Mouse (Mus musculus): ENCODE data around the gene Sf3b6. TPM values are rescaled to one million over a fixed set of nuclear protein-coding genes. Genes with fewer than 3 reads are reported as not detected.
"Not testable (repeated sequence)": the region's sequence is repeated elsewhere in the genome, so short reads cannot be mapped to it uniquely, and the experiment has no call there.

The Sf3b6 gene
- 71.2 and 81.2 TPM in 2 replicates for total RNA-seq (2017)

- peak; percentile 98 for ATAC-seq (ENCODE audit: extremely low read depth, insufficient number of reproducible peaks, low FRiP score, poor library complexity, severe bottlenecking)
These were observed at the start of gene Sf3b6 for GRCm38 (mm10) chr12:4817361-4818101. Gene Sf3b6, plus strand, starts transcription at chr12:4817544.

GRCm38 (mm10) chr12:4768492-4769332 lies 48.6 kb upstream of the Sf3b6 start, which contains the start of the genes Pfn4 and Fam228b:
Gene Pfn4, plus strand, starts transcription at chr12:4769022.
Gene Fam228b, minus strand, starts transcription at chr12:4769267.
- peak; percentile 89 for ATAC-seq (ENCODE audit: extremely low read depth, insufficient number of reproducible peaks, low FRiP score, poor library complexity, severe bottlenecking)

GRCm38 (mm10) chr12:4769333-4769723 lies 48.0 kb upstream of the Sf3b6 start:
- no peak for ATAC-seq (ENCODE audit: extremely low read depth, insufficient number of reproducible peaks, low FRiP score, poor library complexity, severe bottlenecking)

GRCm38 (mm10) chr12:4774895-4775587 lies 42.3 kb upstream of the Sf3b6 start:
- no peak for ATAC-seq (ENCODE audit: extremely low read depth, insufficient number of reproducible peaks, low FRiP score, poor library complexity, severe bottlenecking)

- ATAC-seq (ENCODE audit: extremely low read depth, insufficient number of reproducible peaks, low FRiP score, poor library complexity, severe bottlenecking), result no peak
These were observed 41.8 kb upstream of the Sf3b6 start for GRCm38 (mm10) chr12:4775588-4775949.

GRCm38 (mm10) chr12:4777734-4778133 lies 39.6 kb upstream of the Sf3b6 start:
- no peak for ATAC-seq (ENCODE audit: extremely low read depth, insufficient number of reproducible peaks, low FRiP score, poor library complexity, severe bottlenecking)

- ATAC-seq (ENCODE audit: extremely low read depth, insufficient number of reproducible peaks, low FRiP score, poor library complexity, severe bottlenecking), result no peak
These were observed 37.1 kb upstream of the Sf3b6 start for GRCm38 (mm10) chr12:4780245-4780644.

- no peak for ATAC-seq (ENCODE audit: extremely low read depth, insufficient number of reproducible peaks, low FRiP score, poor library complexity, severe bottlenecking)
These were observed 36.1 kb upstream of the Sf3b6 start for GRCm38 (mm10) chr12:4781270-4781669.

GRCm38 (mm10) chr12:4781725-4782404 lies 35.5 kb upstream of the Sf3b6 start:
- not testable (repeated sequence) for ATAC-seq (ENCODE audit: extremely low read depth, insufficient number of reproducible peaks, low FRiP score, poor library complexity, severe bottlenecking)

GRCm38 (mm10) chr12:4783598-4783997 lies 33.7 kb upstream of the Sf3b6 start:
- ATAC-seq (ENCODE audit: extremely low read depth, insufficient number of reproducible peaks, low FRiP score, poor library complexity, severe bottlenecking), result no peak

- ATAC-seq (ENCODE audit: extremely low read depth, insufficient number of reproducible peaks, low FRiP score, poor library complexity, severe bottlenecking), result no peak
These were observed 32.9 kb upstream of the Sf3b6 start for GRCm38 (mm10) chr12:4784466-4784865.

GRCm38 (mm10) chr12:4788128-4788527 lies 29.2 kb upstream of the Sf3b6 start:
- not testable (repeated sequence) for ATAC-seq (ENCODE audit: extremely low read depth, insufficient number of reproducible peaks, low FRiP score, poor library complexity, severe bottlenecking)

GRCm38 (mm10) chr12:4793718-4794117 lies 23.6 kb upstream of the Sf3b6 start:
- ATAC-seq (ENCODE audit: extremely low read depth, insufficient number of reproducible peaks, low FRiP score, poor library complexity, severe bottlenecking), result no peak

GRCm38 (mm10) chr12:4797471-4797870 lies 19.9 kb upstream of the Sf3b6 start:
- ATAC-seq (ENCODE audit: extremely low read depth, insufficient number of reproducible peaks, low FRiP score, poor library complexity, severe bottlenecking), result not testable (repeated sequence)

GRCm38 (mm10) chr12:4811036-4811435 lies 6.3 kb upstream of the Sf3b6 start:
- ATAC-seq (ENCODE audit: extremely low read depth, insufficient number of reproducible peaks, low FRiP score, poor library complexity, severe bottlenecking), result no peak

- no peak for ATAC-seq (ENCODE audit: extremely low read depth, insufficient number of reproducible peaks, low FRiP score, poor library complexity, severe bottlenecking)
These were observed 5.6 kb upstream of the Sf3b6 start for GRCm38 (mm10) chr12:4811705-4812104.

- no peak for ATAC-seq (ENCODE audit: extremely low read depth, insufficient number of reproducible peaks, low FRiP score, poor library complexity, severe bottlenecking)
These were observed 3.7 kb upstream of the Sf3b6 start for GRCm38 (mm10) chr12:4813636-4814035.

- ATAC-seq (ENCODE audit: extremely low read depth, insufficient number of reproducible peaks, low FRiP score, poor library complexity, severe bottlenecking), result no peak
These were observed 524 bp upstream of the Sf3b6 start for GRCm38 (mm10) chr12:4816680-4817360.

Measured in neutrophil, adult 5-6 weeks (primary cell).